Mouse (Mus musculus) large intestine, adult 2 months (tissue): ENCODE results near the gene Olfr1259. TPM values are rescaled to one million over a fixed set of nuclear protein-coding genes. Genes with fewer than 3 reads are reported as not detected.
"Not testable (repeated sequence)": the region's sequence is repeated elsewhere in the genome, so short reads cannot be mapped to it uniquely, and the experiment has no call there.

Source experiments
- DNase-seq: peaks from one replicate; pipeline ENCODE4 v3.0.0-alpha.2; 2012; ENCODE audit warnings: low read depth, low spot score
- WGBS: fragments of 180-500 bp; shearing (Covaris S2); methylation state at CpG from one replicate; pipeline ENCODE4 v1.1.7; 2018; 5-methylcytosine and 5-hydroxymethylcytosine counted together
- polyA plus RNA-seq: library from polyadenylated mRNA; depleted of rRNA; stranded (reverse); fragments of >200 nt; gene quantifications from 2 replicates; pipeline ENCODE4 v1.2.3, GENCODE M21; 2012; rRNA removed

Olfr1259 gene
- 0.12 TPM in 1 of 2 replicates, not detected in the other for polyA plus RNA-seq

DNA sequence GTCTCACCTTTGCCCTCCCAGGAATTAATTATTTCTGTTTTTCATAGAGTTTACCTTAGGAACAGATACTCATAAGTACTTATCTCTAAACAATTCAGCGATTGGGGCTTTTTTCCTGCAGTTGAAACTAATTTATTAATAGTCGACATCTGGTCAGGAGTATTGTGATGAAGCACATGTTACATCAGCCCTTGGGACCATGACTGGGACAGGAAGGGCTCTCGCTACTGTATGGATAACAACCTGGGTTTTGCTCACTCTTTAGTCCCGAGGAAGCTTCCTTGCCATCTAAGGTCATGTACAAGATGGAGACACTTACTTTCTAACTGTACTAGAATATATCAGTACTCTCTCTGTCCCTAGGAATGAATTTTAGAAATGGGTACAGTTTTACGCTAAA lies at the start of gene Olfr1259:
Gene Olfr1259, minus strand, starts transcription at position 101 of the 400 bp plus-strand sequence.
- no peak for DNase-seq
- WGBS: 80% methylated on average over 5 of the region's 5 CpGs

DNA sequence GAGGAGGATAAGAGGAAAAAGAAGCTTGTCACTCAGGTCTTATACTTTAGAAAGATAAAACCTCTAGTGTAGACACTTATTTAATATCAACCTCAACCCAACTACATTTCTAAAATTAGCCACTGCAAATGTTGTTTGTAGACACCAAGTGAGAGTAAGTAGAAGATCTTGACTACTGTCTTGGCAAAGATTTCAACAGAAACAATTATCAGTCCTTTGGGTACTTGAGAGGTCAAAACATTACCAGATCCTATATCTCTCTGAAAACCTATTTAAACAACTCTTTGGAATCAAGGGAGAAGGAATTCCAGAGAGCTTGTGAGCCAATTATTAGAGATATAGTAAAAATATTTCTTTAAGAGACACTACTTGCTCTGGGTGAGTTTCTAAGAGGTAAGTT lies 42.5 kb upstream of the Olfr1259 start, which contains the start of gene Olfr1261:
Gene Olfr1261, plus strand, starts transcription at position 301 of the 400 bp plus-strand sequence.
- DNase-seq: no peak

DNA sequence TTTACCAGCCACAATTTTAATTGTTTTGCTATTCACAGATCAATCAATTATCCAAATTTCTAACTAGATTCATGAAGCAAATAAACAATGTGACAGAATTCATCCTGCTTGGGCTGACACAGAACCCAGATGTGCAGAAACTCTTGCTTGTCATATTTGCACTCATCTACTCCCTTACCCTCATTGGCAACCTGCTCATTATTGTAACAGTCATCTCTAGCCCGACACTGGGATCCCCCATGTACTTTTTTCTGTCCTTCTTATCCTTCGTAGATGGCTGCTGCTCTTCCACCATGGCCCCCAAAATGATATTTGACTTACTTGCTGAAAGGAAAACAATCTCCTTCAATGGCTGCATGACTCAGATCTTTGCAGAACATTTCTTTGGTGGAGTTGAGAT lies 29.2 kb upstream of the Olfr1259 start:
- DNase-seq: no peak
- WGBS: 81% methylated on average over 2 of the region's 2 CpGs

DNA sequence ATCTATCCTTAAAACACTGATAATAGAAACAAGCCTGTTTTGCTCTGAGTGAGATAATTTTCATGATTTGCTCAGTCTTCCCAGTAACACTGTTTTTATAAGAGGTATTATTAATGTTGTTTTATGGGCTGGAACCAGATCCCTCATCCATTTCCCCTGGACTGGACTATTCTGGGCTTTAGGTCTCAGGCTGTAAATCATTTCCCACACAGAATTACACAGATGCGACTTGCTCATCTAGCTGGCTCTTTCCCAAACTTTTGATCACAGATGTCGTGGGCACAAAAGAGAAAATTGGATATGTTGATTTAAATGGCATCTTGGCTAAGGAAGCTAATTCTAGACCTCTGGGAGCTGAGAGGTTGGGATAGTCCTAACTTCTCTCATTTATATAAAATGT lies 25.7 kb upstream of the Olfr1259 start, which contains the start of gene Olfr1260:
Gene Olfr1260, plus strand, starts transcription at position 157 of the 400 bp plus-strand sequence.
- 26% methylated on average over 2 of the region's 2 CpGs for WGBS
- DNase-seq: no peak

DNA sequence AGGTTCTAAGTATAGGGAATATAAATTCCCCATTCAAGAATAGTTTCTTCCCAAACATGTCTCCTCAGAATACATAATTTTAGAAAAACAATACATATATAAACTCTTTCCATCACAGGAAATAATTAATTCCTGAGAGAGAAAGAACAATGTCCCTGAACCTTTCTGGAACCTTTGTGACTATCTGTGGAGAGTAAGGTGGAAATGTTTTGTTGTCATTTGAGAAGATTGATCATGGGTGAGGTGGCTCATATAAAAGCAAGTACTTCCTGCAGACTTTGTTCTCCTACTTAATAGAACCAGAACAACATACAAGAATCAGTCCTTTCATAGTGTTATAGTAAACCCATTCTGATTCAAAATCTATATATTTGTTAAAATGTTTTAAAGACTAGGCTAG lies 21.5 kb downstream of the Olfr1259 start, which contains the start of gene Olfr1258:
Gene Olfr1258, plus strand, starts transcription at position 301 of the 400 bp plus-strand sequence.
- DNase-seq: no peak

DNA sequence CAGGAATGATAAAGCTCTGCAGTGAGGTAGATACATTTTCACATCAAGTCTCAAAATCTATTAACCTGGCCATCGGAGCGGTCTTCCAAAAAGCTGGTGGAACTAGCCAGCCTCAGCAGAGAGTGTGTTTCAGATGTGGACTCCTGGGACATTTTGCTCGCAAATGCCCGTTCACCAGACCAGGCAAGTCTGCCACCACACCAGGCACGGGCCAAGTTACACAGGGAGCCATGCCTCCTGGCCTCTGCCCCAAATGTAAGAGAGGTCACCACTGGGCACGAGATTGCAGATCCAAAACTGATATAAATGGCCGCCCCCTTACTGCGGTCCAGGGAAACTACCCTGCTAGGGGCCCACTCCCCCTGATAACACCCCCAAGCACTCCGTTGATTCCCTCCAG lies 35.8 kb downstream of the Olfr1259 start:
- DNase-seq: not testable (repeated sequence)
- WGBS: 90% methylated on average over 9 of the region's 9 CpGs

Other genes with a start within 250 kb of the Olfr1259 start
- not detected in 2 replicates for gene Olfr1252, start 223.7 kb downstream of the Olfr1259 start, polyA plus RNA-seq
- not detected in 2 replicates for gene Olfr1253, start 191.6 kb downstream of the Olfr1259 start, polyA plus RNA-seq
- not detected in 2 replicates for gene Olfr1254, start 155.0 kb downstream of the Olfr1259 start, polyA plus RNA-seq
- not detected in 2 replicates for gene Olfr1255, start 136.6 kb downstream of the Olfr1259 start, polyA plus RNA-seq
- gene Olfr1256, start 107.1 kb downstream of the Olfr1259 start, polyA plus RNA-seq: not detected in 2 replicates
- not detected in 2 replicates for gene Olfr48, start 100.5 kb downstream of the Olfr1259 start, polyA plus RNA-seq
- not detected in 2 replicates for gene Olfr1257, start 70.2 kb downstream of the Olfr1259 start, polyA plus RNA-seq
- not detected in 2 replicates for gene Olfr1258, start 21.4 kb downstream of the Olfr1259 start, polyA plus RNA-seq
- not detected in 2 replicates for gene Olfr1260, start 25.7 kb upstream of the Olfr1259 start, polyA plus RNA-seq
- gene Olfr1261, start 42.6 kb upstream of the Olfr1259 start, polyA plus RNA-seq: not detected in 2 replicates
- not detected in 2 replicates for gene Olfr1262, start 51.5 kb upstream of the Olfr1259 start, polyA plus RNA-seq
- not detected in 2 replicates for gene Olfr1263, start 63.5 kb upstream of the Olfr1259 start, polyA plus RNA-seq
- gene Olfr1264, start 76.9 kb upstream of the Olfr1259 start, polyA plus RNA-seq: not detected in 2 replicates
- not detected in 2 replicates for gene Olfr1265, start 86.7 kb upstream of the Olfr1259 start, polyA plus RNA-seq
- gene Olfr140, start 114.9 kb upstream of the Olfr1259 start, polyA plus RNA-seq: not detected in 2 replicates
- gene Olfr1269, start 172.7 kb upstream of the Olfr1259 start, polyA plus RNA-seq: not detected in 2 replicates
- gene Olfr32, start 193.6 kb upstream of the Olfr1259 start, polyA plus RNA-seq: not detected in 2 replicates
- not detected in 2 replicates for gene Olfr1270, start 204.4 kb upstream of the Olfr1259 start, polyA plus RNA-seq